Mouse (Mus musculus) limb, embryonic 11.5 days (tissue): ENCODE measurements around the gene Slc1a7. TPM values are rescaled to one million over a fixed set of nuclear protein-coding genes. Genes with fewer than 3 reads are reported as not detected.

ENCODE experiments used
- ATAC-seq: fragments of 200-750 bp; cut with Nextera tagmentation; 2 replicates; pipeline ENCODE4 v1.8.0; 2017; ENCODE audit warnings: low read depth; ENCODE audit not compliant: insufficient number of reproducible peaks, low FRiP score, low TSS enrichment
- DNase-seq: peaks from one replicate; pipeline ENCODE4 v3.0.0-alpha.2; 2015; ENCODE audit warnings: low spot score
- H3K27ac ChIP-seq: fragments of 300-500 bp; sonication (generic); replicated peaks from 2 replicates; pipeline ENCODE4 v1.5.1; 2014; ENCODE audit warnings: low read depth, mild to moderate bottlenecking, low read length
- H3K27me3 ChIP-seq: fragments of 300-500 bp; sonication (generic); 2 replicates; pipeline ENCODE4 v1.6.1; 2014; ENCODE audit warnings: mild to moderate bottlenecking, low read length, mixed read lengths; ENCODE audit not compliant: control insufficient read depth, insufficient read depth
- H3K36me3 ChIP-seq: fragments of 300-500 bp; sonication (generic); 2 replicates; pipeline ENCODE4 v1.6.1; 2014; ENCODE audit warnings: mild to moderate bottlenecking, low read length, moderate library complexity, mixed read lengths; ENCODE audit not compliant: control insufficient read depth, insufficient read depth
- H3K4me1 ChIP-seq: fragments of 300-500 bp; sonication (generic); 2 replicates; pipeline ENCODE4 v1.6.1; 2014; ENCODE audit warnings: low read length, mixed read lengths; ENCODE audit not compliant: control insufficient read depth, insufficient read depth
- H3K4me2 ChIP-seq: fragments of 300-500 bp; sonication (generic); 2 replicates; pipeline ENCODE4 v1.6.1; 2014; ENCODE audit warnings: low read depth, mild to moderate bottlenecking, moderate library complexity; ENCODE audit not compliant: severe bottlenecking
- H3K4me3 ChIP-seq: fragments of 300-500 bp; sonication (generic); 2 replicates; pipeline ENCODE4 v1.5.1; 2014; ENCODE audit warnings: low read depth, low read length
- H3K9ac ChIP-seq: fragments of 300-500 bp; sonication (generic); 2 replicates; pipeline ENCODE4 v1.6.1; 2014; ENCODE audit warnings: mild to moderate bottlenecking, low read length
- H3K9me3 ChIP-seq: fragments of 300-500 bp; sonication (generic); 2 replicates; pipeline ENCODE4 v1.6.1; 2016; ENCODE audit warnings: low read length; ENCODE audit not compliant: control insufficient read depth
- WGBS: fragments of 180-500 bp; shearing (Covaris S2); extraction: QIAGEN DNeasy Blood & Tissue Kit; methylation state at CpG from one replicate; pipeline ENCODE4 v1.1.7; 2014; 5-methylcytosine and 5-hydroxymethylcytosine counted together
- polyA plus RNA-seq: library from polyadenylated mRNA; unstranded; fragments of >200 nt; fragmentation: Nextera tagmentation; extraction: Ambion mirVana; gene quantifications from 2 replicates; pipeline ENCODE4 v1.2.1, GENCODE M21; 2014

Slc1a7 gene
- polyA plus RNA-seq, 1 experiment from 2014 or later: not detected

DNA sequence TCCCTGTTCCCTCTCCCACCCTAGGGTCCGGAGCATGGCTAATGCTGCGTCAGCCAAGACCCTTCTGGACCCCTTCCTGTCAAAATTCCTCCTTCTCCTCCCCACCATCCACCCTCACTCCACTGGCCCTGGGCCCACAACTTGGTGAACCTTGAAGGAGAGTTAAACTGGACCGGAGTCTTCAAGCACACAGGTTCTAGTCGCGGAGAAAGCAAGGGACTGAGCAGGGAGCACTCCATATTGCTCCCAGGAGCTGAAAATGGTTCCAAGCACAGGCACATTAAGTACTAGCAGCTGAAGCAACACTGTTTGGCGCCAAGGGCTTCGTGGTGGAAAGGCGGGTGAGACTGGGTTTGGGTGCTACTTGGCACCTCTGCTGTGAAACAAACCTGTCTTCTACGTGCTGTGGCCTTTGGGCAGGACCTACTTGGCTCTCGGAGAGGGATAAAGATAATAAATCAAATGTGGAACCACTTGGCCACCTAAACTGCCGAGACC, 64.3 kb downstream of the Slc1a7 start:
- no peak overlapping the region for H3K27ac ChIP-seq
- peak overlapping the region; percentile 57 for H3K9ac ChIP-seq
- H3K4me3 ChIP-seq: peak overlapping the region; percentile 55
- no peaks in the 10 kb centered on the region for H3K9me3 ChIP-seq
- peak; percentile 40 for DNase-seq
- peak overlapping the region; percentile 100 for H3K4me2 ChIP-seq
- no peaks in the 10 kb centered on the region for H3K36me3 ChIP-seq
- ATAC-seq: no peak
- peaks cover 34% of the 10 kb centered on the region for H3K27me3 ChIP-seq
- peaks cover 17% of the 10 kb centered on the region for H3K4me1 ChIP-seq
- WGBS: 22% methylated on average over 11 of the region's 11 CpGs

DNA sequence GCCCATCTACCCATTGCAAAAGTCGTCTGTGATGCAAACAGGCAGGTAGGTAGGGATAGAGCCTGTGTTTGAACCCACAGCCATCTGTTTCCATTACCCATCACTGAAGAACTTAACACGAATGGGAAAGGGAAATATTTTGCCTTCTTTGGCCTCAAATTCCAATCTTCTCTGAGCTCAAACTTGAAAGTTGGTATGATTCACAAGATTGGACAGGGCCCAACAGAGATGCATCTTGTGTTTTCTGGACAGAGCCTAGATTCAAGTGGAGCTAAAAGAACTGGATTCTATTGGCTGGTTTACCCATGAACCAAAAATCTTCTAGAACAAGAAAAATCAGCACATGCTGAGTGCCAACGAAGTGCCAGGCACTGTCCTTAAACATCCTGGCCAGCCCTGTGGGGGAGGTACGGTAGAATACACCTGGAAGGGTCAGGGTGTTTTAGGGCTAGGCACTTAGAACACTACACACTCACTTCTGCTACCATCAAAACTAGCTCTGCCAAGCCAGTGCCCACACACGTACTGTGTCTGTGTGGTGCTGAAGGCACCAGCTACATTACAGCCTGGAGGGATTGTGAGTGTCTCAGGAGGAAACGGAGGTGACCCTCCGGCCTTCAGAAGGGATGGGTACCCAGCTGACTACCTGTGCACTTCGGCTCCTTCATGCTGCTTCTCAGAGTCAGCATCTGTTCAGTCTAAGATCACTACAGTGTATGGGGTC, 65.1 kb downstream of the Slc1a7 start:
- DNase-seq (no peak), ATAC-seq (no peak)
- WGBS: 83% methylated on average over 8 of the region's 8 CpGs
- no peak overlapping the region for H3K27ac ChIP-seq
- no peak overlapping the region for H3K4me3 ChIP-seq
- H3K27me3 ChIP-seq: peaks cover 34% of the 10 kb centered on the region
- H3K4me2 ChIP-seq: no peak overlapping the region
- H3K9ac ChIP-seq: no peak overlapping the region
- no peaks in the 10 kb centered on the region for H3K36me3 ChIP-seq
- H3K9me3 ChIP-seq: no peaks in the 10 kb centered on the region
- peaks cover 17% of the 10 kb centered on the region for H3K4me1 ChIP-seq

DNA sequence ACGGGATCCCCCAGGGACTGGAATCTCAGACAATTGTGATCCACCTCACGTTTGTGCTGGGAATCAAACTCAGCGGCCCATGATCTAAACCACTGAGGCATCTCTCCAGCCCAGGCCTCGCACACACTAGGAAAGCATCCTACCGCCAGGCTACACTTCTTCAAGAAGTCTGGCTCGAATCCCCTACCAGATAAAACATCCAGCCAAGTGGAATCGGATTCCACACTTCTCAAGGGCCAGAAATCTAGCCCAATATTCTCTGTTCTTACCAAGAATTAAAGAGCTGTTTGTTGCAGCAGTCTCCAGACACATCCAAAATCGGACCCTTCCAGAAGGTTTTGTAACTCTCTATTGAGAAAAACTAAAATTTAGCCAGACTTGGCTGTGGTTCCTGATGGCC, 68.9 kb downstream of the Slc1a7 start:
- H3K9me3 ChIP-seq: no peaks in the 10 kb centered on the region
- no peaks in the 10 kb centered on the region for H3K36me3 ChIP-seq
- WGBS: 88% methylated on average over 8 of the region's 8 CpGs
- ATAC-seq: no peak
- 0 out of 2 replicates have a peak, but pooled peaks cover 5% of the 10 kb centered on the region for H3K4me1 ChIP-seq
- DNase-seq: no peak
- no peak overlapping the region for H3K4me2 ChIP-seq
- no peak overlapping the region for H3K4me3 ChIP-seq
- H3K9ac ChIP-seq: no peak overlapping the region
- no peak overlapping the region for H3K27ac ChIP-seq
- H3K27me3 ChIP-seq: peaks cover 12% of the 10 kb centered on the region

DNA sequence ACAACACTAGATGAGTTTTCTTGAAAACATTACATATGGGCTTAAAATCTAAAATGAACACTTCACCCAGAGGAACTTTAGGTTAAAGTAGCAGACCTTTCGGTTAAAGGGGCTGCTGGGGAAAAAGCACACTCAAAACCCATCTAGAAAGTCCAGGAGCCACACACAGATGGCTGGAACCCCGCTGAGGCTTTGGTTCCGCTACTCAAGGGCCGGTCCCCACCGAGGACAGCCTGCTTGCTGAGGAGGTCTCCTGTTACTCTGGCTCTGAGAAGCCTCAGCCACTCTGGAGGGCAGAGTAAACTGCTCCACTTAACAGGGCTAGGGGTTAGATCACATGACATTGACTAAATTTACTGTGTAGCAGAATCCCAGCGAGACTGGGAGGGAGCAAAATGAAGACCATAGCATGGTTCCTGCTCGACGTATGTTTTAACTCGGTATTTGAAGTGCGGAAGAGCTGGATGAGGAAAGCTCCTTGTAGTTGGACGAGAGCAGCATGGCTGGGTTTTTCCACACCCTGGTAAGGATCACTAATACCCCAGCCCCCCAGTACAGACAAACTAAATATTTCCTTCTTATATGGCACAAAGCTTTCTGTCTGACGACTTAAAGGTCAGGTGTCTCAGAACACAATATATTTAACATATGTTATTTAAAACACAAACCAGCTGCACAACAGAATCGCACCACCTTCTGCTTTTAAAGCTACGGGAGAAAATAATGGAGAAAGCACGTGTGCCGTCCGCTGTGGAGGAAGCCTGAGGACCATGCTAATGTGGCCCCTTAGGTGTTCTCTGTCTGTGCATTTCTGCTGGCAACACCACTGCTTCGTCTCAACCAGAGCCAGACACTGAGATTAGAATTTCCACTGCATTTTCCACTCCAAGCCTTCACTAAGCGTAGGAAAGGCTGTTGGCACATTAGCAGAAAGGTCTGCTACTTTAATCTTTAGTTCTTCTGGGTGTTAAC, 77.3 kb downstream of the Slc1a7 start:
- no peaks in the 10 kb centered on the region for H3K9me3 ChIP-seq
- 55% methylated on average over 19 of the region's 19 CpGs for WGBS
- H3K4me1 ChIP-seq: no peaks in the 10 kb centered on the region
- no peaks in the 10 kb centered on the region for H3K36me3 ChIP-seq
- no peak overlapping the region for H3K4me3 ChIP-seq
- ATAC-seq (peak; percentile 77; the same call in 1 of the 2 replicates), DNase-seq (peak; percentile 32)
- no peaks in the 10 kb centered on the region for H3K27me3 ChIP-seq
- no peak overlapping the region for H3K4me2 ChIP-seq
- H3K27ac ChIP-seq: peak overlapping the region; percentile 68
- H3K9ac ChIP-seq: no peak overlapping the region

DNA sequence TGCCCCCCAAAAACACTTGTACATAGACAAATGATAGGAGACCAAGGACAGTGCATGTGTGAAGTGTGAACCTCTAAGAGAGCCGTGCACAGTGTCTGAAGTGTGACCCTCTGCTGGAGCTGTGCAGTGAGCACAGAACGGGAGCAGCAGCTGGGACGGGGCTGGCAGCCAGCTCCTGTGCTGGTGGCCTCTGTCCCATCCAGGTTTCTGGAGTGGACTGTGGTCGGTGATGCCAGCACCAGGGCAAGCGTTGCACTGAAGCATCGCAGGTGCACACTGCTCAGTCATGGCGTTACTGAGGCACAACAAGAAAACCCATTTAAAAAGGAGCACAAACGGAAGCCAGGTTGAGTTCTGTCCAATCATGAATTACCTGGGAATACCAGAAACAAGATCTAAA, 78.0 kb downstream of the Slc1a7 start:
- Histone ChIP-seq H3K9me3 (no peaks in the 10 kb centered on the region), H3K4me2 (no peak overlapping the region), H3K4me1 (no peaks in the 10 kb centered on the region), H3K36me3 (0 out of 2 replicates have a peak, but pooled peaks cover 2% of the 10 kb centered on the region), H3K27me3 (no peaks in the 10 kb centered on the region), H3K27ac (peak overlapping the region; percentile 49; the same call in 1 of the 2 replicates), H3K9ac (no peak overlapping the region), H3K4me3 (no peak overlapping the region)
- DNase-seq (no peak), ATAC-seq (no peak)
- WGBS: 82% methylated on average over 8 of the region's 8 CpGs

DNA sequence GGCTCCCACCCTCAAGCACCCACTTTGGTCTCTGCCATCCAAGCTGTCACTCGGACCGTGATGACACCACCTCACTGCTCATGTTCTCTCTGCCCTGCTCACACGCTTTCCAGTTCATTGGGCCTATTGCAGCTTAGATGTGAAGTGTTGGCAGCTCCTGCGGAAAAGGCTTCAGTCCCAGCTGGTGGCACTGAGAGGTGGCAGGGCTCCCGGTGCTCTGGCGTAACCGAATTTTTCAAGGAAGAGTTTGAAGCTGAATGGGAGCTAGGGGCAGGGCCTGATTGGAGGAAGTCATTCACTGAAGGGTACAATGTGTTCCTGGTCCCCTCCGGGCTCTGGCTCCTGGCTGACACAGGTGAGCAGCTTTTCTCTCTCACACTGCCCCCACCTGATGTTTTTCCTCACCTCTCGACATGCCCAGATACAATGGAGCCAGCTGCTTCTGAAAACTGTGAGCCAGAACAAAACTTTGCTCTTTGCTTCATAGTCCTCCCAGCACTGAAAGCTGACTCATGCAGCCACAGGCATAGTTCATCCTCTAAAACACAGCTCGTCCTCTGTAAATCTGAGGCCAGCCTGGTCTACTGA, 83.6 kb downstream of the Slc1a7 start:
- Histone ChIP-seq H3K36me3 (peaks cover 13% of the 10 kb centered on the region), H3K4me1 (no peaks in the 10 kb centered on the region)

DNA sequence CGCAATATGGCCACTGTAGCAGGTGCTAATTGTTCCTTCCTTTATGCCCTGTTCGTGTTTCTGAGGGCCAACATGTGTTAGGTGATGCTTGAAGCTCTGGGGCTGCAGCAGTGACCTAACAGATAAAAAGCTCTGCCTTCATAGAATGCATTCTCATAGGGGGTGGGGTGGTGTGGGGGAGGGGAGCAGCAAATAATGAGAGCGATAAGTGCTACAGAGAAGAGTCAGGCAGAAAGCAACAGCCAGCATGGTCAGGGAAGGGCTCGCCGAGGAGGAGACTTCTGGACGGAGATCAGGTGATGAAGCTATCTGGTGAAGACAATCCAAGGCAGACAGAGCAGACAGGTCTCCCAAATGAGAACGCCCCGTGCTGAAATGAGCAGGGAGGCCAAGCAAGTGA, 84.5 kb downstream of the Slc1a7 start:
- Histone ChIP-seq H3K9ac (no peak overlapping the region), H3K36me3 (peaks cover 13% of the 10 kb centered on the region), H3K4me1 (no peaks in the 10 kb centered on the region), H3K9me3 (no peaks in the 10 kb centered on the region), H3K27ac (no peak overlapping the region), H3K4me2 (no peak overlapping the region), H3K27me3 (no peaks in the 10 kb centered on the region), H3K4me3 (no peak overlapping the region)
- no peak for ATAC-seq
- WGBS: 91% methylated on average over 8 of the region's 8 CpGs
- no peak for DNase-seq

More for the DNA sequence above, 83.6 kb downstream of the Slc1a7 start:
- Histone ChIP-seq H3K9ac (no peak overlapping the region), H3K4me2 (no peak overlapping the region), H3K9me3 (no peaks in the 10 kb centered on the region), H3K4me3 (no peak overlapping the region), H3K27me3 (no peaks in the 10 kb centered on the region), H3K27ac (no peak overlapping the region; the same call in 1 of the 2 replicates)
- ATAC-seq (no peak), DNase-seq (no peak)
- 87% methylated on average over 10 of the region's 10 CpGs for WGBS

DNA sequence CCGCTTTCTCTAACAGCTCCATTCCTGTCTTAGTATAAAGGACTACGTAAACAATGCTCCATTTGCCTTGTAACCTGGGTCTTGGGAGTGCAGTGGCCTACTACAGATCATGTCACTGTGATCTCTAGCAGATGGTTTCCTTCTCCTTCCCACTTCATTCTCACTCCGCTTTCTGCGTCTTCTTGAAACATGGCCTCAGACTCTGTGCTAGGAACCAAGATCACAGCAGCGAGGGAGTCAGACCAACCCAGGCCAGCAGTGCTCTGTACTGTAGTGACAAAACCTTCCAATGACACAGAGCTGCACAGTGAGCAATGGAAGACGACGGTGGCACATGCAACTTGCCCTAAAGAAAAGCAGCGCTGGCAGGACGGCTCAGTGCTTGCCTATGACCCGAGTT, 87.7 kb downstream of the Slc1a7 start:
- H3K9me3 ChIP-seq: no peaks in the 10 kb centered on the region
- no peak overlapping the region for H3K4me3 ChIP-seq
- no peaks in the 10 kb centered on the region for H3K27me3 ChIP-seq
- no peak overlapping the region for H3K4me2 ChIP-seq
- H3K4me1 ChIP-seq: no peaks in the 10 kb centered on the region
- ATAC-seq: no peak
- no peak for DNase-seq
- no peak overlapping the region for H3K27ac ChIP-seq
- peaks cover 17% of the 10 kb centered on the region for H3K36me3 ChIP-seq
- WGBS: 91% methylated on average over 10 of the region's 10 CpGs
- no peak overlapping the region for H3K9ac ChIP-seq
